Mouse (Mus musculus): ENCODE results near the gene Mdh2.

Gene Mdh2

DNA sequence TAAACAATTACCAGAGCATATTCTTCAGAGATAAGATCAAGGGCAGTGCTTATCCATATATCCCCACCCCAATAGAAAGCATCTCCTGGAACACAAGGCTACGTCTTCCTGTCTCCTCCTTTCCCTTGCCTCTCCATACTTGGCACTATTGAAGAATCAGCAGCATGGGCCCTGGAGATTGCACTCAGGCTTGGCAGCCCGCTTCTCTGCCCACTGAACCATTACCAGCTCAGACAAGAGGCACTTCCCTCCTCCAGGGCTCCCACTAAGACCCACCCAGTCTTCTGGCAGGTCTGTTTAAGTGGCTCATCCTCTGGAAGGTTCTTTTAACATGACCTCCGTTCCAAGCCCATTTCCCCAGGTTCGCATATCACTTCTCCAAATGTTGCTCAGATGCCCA, 1.7 kb upstream of the Mdh2 start:
- DNase-seq (ENCODE audit: low read depth, low spot score): no peak

GRCm38 (mm10) chr5:135777796-135778470, 347 bp upstream of the Mdh2 start, which contains the start of gene Styxl1:
Styxl1 (minus strand) TSS chr5:135778385.
- no peak for DNase-seq (ENCODE audit: low read depth, low spot score)

- DNase-seq (ENCODE audit: low read depth, low spot score): peak; percentile 41
Measured at GRCm38 (mm10) chr5:135780331-135780730, 2.1 kb downstream of the Mdh2 start.

GRCm38 (mm10) chr5:135782901-135783300, 4.6 kb downstream of the Mdh2 start:
- no peak for DNase-seq (ENCODE audit: low read depth, low spot score)

DNA sequence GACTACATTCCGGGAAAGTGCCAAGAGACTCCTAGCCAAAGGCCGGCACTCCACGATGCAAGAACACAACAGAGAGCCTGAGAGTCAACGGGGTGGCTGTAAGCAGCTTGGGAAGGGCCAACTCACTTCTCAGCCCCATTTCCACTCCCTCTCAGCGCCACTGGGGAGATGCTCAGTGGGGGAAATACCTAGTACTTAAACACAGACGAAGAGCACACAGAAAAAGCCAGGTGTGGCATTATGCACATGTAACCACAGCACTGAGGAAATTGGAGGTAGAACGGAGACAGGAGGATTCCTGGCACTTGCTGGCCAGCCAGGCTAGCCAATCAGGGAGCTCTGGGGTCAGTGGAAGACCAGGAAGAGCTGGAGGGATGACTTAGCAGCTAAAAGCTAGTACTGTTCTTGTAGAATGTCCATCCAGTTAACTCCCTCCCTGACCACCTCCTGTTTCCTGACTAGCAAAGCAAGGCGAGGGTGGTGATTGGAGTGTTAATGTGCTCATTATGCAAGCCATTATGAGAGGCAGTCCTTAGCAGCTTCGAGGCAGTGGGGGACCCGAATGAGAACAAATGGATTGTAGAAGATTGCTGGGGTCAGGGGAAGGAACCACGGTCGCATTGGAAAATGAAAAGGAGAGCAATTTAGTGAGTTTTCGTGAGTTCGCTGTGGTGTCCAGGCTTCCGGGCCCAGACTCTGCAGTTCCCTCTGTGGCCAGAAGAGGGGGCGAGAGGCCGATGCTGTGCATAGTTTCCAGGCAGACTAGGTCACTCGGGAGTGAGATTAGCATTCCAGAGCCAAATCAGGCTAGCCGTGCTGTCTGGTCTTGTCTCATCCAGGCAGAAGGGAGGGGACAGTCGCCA, 15.9 kb downstream of the Mdh2 start:
- DNase-seq (ENCODE audit: low read depth, low spot score): peak; percentile 85

- DNase-seq (ENCODE audit: low read depth, low spot score): no peak
Measured at GRCm38 (mm10) chr5:135794859-135795181, 16.5 kb downstream of the Mdh2 start.

DNA sequence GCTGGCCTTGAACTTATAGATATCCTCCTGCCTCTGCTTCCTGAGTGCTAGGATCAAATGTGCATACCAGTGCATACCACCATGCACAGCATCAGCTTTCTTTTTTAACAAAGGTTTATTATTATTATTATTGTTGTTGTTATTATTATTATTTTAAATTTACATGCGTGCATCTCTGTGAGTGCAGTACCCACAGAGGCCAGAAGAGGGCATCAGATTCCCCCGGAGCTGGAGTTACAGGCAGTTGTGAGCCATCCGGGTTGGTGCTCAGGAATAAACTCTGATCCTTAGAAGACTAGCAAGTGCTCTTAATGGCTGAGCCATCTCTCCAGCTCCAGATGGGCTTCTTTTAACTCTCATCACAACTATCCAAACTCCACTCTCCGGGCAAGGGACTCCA, 21.5 kb downstream of the Mdh2 start:
- DNase-seq (ENCODE audit: low read depth, low spot score): peak; percentile 34

DNA sequence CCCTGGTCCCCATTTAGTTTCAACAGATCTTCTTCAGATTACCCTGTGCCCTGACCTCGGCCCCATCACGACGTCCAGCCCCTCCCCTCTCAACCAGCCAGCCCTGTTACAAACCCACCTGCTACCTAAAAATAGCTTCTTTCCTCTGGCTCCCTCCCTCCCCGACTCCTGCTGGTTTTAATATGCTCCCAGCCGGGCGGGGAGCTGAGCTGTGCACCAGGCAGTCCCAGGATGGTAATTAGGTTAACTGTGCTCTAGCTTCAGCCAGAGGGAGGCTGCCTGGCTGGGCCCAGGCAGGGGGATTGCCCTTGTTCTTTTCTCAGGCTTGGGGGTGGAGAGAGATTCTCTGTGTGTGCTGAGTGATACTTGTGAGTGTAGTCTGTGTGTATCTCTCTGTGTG, 22.6 kb downstream of the Mdh2 start:
- DNase-seq (ENCODE audit: low read depth, low spot score): no peak

DNA sequence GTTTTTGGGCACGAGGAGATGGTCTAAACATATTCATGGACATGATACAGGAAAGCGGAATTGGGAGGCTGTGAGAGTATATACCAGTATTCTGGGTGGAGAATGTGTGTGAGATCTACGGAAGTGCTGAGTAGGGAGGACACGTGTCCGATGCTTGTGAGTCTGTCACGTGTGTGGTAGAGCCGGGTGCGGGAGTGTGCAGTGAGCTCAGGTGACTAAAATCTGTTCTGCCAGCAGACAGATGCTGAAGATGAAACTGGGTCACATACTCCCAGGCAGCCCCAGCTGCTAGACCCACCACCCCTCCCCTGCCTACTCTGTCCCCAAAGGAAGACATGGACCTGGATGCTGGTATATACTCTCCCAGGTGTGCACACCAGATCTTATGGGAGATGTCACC, 24.4 kb downstream of the Mdh2 start:
- DNase-seq (ENCODE audit: low read depth, low spot score): no peak

GRCm38 (mm10) chr5:135803135-135803534, 24.9 kb downstream of the Mdh2 start:
- DNase-seq (ENCODE audit: low read depth, low spot score): peak; percentile 23

DNA sequence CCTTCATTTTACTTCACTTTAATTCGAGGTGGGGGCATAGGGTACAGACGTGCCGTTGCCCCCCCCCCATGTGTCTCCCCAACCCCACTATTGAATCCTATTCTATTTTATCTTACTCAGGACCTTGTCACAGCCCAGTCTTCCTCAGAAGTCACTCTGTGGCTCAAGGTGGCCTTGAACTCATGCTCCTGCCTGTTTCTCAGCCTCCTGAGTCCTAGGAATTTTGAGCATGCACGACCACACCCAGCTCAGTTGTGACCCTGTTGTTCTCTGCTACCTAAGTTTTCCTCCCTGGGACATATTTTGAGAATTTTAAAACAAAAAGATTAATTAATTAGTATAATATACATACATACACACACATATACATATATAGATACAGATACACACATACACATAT, 25.4 kb downstream of the Mdh2 start:
- no peak for DNase-seq (ENCODE audit: low read depth, low spot score)

GRCm38 (mm10) chr5:135804735-135805134, 26.5 kb downstream of the Mdh2 start:
- DNase-seq (ENCODE audit: low read depth, low spot score): no peak

DNA sequence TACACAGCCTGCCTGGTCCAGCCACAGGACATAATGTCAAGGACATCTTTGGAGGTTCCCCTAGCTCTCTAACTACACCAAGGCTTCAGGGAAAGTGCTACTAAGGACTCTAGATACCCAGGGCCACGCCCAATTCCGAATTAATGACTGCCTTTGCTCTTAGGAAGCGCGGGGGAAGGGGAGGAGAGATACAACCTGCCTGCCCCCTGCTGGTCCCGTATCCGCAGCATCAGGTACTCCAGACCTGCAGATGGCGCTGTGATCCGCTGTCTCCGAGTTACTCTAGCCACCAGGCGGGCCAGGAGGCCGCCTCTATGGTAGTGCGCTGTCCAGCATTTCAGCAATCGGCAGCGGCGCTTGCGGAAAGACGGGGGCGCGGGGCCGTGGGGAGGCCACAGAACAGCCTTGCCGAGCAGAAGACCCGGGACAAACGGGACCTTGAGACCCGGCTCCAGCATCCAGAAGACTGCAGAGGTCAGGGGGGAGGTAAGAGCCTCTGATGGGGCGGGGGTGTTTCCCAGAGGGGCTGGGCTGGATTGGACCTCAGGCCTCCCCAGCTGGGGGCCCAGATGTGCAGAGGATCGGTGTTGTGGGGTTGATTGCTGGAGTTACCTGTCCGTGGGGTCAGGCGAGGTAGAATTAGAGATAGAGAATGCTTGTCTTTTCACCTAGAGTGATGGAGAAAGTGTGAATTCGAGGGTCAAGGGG, 28.4 kb downstream of the Mdh2 start, which contains the start of gene Srrm3:
Gene Srrm3, plus strand, starts transcription at position 336 of the 708 bp plus-strand sequence.
- DNase-seq (ENCODE audit: low read depth, low spot score): peak; percentile 96

- peak; percentile 8 for DNase-seq (ENCODE audit: low read depth, low spot score)
Measured at GRCm38 (mm10) chr5:135807263-135807637, 29.0 kb downstream of the Mdh2 start.

GRCm38 (mm10) chr5:135812991-135813390, 34.7 kb downstream of the Mdh2 start:
- DNase-seq (ENCODE audit: low read depth, low spot score): no peak

DNA sequence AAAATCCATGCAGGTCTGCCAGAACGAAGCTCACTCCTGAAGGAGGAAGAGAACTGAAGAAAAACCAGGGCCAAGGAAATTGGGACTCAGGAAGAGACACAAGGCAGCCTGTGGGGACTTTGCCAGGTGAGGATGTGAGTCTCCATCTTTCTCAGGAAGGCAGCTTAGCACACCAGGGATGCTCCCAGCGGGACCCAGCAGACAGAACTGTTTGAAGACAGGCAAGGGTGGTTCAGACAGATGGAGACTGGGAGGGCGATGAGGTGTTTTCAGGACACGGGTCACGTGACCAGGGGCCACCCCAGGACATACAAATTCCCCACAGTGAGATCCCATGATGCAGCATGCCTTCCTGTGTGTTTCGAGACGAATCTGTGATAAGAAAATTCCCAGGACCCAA, 40.2 kb downstream of the Mdh2 start:
- no peak for DNase-seq (ENCODE audit: low read depth, low spot score)

DNA sequence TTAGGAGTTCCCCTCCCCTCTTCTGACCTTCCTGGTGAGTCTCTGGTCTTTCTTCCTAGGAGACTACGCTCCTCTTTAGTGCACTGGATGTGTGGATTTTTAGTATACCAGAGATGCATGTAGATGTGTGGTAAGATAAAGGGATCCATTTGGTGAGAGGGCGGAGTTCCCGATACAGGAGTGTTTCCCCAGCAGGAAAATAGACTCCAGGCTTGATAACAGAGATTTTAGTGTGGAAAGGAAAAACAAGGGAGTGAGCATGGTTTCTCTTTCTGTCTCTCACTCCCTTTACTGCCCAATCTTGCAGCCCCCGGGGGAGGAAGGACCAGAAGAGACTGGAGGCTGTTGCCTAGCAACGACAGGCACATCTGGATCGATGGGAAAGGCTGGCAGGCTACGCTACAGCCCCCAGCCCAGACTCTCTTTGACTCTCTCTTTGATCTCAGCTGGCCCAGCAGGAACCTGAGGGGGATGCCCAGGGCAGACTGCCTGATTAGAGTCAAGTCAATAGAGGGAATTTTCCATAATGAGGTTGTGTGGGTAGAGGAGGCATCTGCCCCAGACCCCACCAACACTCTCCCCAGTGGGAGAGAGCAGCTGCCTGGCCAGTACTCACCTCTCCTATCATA, 44.1 kb downstream of the Mdh2 start:
- DNase-seq (ENCODE audit: low read depth, low spot score): no peak

GRCm38 (mm10) chr5:135824517-135824916, 46.2 kb downstream of the Mdh2 start:
- no peak for DNase-seq (ENCODE audit: low read depth, low spot score)

DNA sequence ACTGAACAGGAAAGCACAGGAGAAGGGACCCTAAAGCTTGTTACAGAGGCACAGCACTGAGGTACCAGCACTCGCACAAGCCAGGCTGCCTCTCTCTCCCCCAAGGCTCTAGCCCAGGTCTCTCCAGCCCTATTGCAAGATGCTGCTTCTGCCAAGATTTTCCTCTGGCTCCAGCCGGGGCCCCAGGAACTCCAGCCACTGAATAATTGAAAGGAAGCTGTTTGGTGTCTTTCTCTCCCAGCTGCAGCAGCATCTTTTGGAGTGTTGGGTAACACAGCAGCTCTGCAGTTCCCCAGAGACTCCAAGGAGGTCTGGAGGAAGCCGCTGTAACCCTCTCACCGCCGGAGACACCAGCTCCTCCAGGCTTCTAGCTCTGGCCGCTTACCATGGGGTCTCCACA, 47.9 kb downstream of the Mdh2 start:
- DNase-seq (ENCODE audit: low read depth, low spot score): no peak

- no peak for DNase-seq (ENCODE audit: low read depth, low spot score)
Measured at GRCm38 (mm10) chr5:135829381-135829780, 51.1 kb downstream of the Mdh2 start.

DNA sequence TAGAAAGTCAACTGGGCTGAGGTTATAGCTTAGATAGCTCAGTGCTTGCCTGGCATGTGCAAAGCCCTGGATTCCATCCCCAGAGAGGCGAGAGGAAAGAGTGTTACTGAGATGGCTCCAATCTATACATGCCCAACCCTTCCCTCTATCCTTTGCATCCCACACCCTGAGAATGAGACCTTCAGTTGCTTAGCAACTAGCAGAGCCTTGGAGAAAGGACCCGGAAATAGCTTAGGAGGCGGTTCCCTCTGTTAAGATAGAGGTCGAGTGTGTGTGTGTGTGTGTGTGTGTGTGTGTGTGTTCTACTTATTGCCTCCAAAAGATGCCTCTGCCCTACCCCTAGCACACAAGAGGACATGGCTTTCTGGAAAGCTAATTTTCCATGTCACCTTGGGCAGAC, 54.4 kb downstream of the Mdh2 start:
- DNase-seq (ENCODE audit: low read depth, low spot score): no peak

Data from CD4-positive, CD25-positive, alpha-beta regulatory T cell, adult 2 months (primary cell).